Mouse (Mus musculus) forebrain, embryonic 13.5 days (tissue): ENCODE results near the gene Btbd35f19. TPM values are rescaled to one million over a fixed set of nuclear protein-coding genes. Genes with fewer than 3 reads are reported as not detected.
"Not testable (repeated sequence)": the region's sequence is repeated elsewhere in the genome, so short reads cannot be mapped to it uniquely, and the experiment has no call there.

ENCODE experiments used
- ATAC-seq: fragments of 200-750 bp; cut with Nextera tagmentation; 2 replicates; pipeline ENCODE4 v1.8.0; 2017
- H3K27ac ChIP-seq: fragments of 300-500 bp; sonication (generic); 2 replicates; pipeline ENCODE4 v1.5.1; 2015; ENCODE audit warnings: inconsistent platforms, mild to moderate bottlenecking, moderate library complexity
- H3K27me3 ChIP-seq: fragments of 300-500 bp; sonication (generic); 2 replicates; pipeline ENCODE4 v1.6.1; 2015; ENCODE audit warnings: mild to moderate bottlenecking, inconsistent platforms
- H3K36me3 ChIP-seq: fragments of 300-500 bp; sonication (generic); 2 replicates; pipeline ENCODE4 v1.6.1; 2015; ENCODE audit warnings: mild to moderate bottlenecking, inconsistent platforms; ENCODE audit not compliant: poor library complexity, severe bottlenecking
- H3K4me1 ChIP-seq: fragments of 300-500 bp; sonication (generic); 2 replicates; pipeline ENCODE4 v1.6.1; 2015; ENCODE audit warnings: inconsistent platforms
- H3K4me2 ChIP-seq: fragments of 300-500 bp; sonication (generic); 2 replicates; pipeline ENCODE4 v1.6.1; 2015; ENCODE audit warnings: inconsistent platforms, mild to moderate bottlenecking, moderate library complexity
- H3K4me3 ChIP-seq: fragments of 300-500 bp; sonication (generic); 2 replicates; pipeline ENCODE4 v1.5.1; 2015; ENCODE audit warnings: mild to moderate bottlenecking, inconsistent platforms
- H3K9ac ChIP-seq: fragments of 300-500 bp; sonication (generic); 2 replicates; pipeline ENCODE4 v1.6.1; 2015; ENCODE audit warnings: mild to moderate bottlenecking, inconsistent platforms
- H3K9me3 ChIP-seq: fragments of 300-500 bp; sonication (generic); replicated peaks from 2 replicates; pipeline ENCODE4 v1.6.1; 2016; ENCODE audit warnings: inconsistent platforms
- WGBS: fragments of 180-500 bp; shearing (Covaris S2); methylation state at CpG from one replicate; pipeline ENCODE4 v1.1.7; 2015; 5-methylcytosine and 5-hydroxymethylcytosine counted together
- polyA plus RNA-seq: library from polyadenylated mRNA; unstranded; fragments of >200 nt; fragmentation: Nextera tagmentation; extraction: Ambion mirVana; gene quantifications from 2 replicates; pipeline ENCODE4 v1.2.1, GENCODE M21; 2015

Btbd35f19 gene
- not detected in 2 replicates for polyA plus RNA-seq

- not testable (repeated sequence) for ATAC-seq
- WGBS: no CpG with 5 or more reads among the region's 4 CpGs
These were observed at the start of gene Btbd35f19 for GRCm38 (mm10) chrX:31383818-31384217. TSS of gene Btbd35f19 (minus strand) at chrX:31383918.

GRCm38 (mm10) chrX:31341924-31342323, 41.8 kb downstream of the Btbd35f19 start:
- WGBS: 89% methylated on average over 2 of the region's 4 CpGs
- not testable (repeated sequence) for H3K27me3 ChIP-seq, H3K4me1 ChIP-seq, ATAC-seq, H3K9ac ChIP-seq, H3K27ac ChIP-seq, H3K4me3 ChIP-seq, H3K4me2 ChIP-seq, H3K36me3 ChIP-seq, H3K9me3 ChIP-seq

More at GRCm38 (mm10) chrX:31383818-31384217, at the start of gene Btbd35f19:
- H3K27me3 ChIP-seq, H3K9ac ChIP-seq, H3K4me2 ChIP-seq, H3K36me3 ChIP-seq, H3K9me3 ChIP-seq, H3K4me1 ChIP-seq, H3K27ac ChIP-seq, H3K4me3 ChIP-seq: not testable (repeated sequence)

- H3K27me3 ChIP-seq, H3K4me1 ChIP-seq, H3K9me3 ChIP-seq, H3K4me3 ChIP-seq, H3K9ac ChIP-seq, ATAC-seq, H3K27ac ChIP-seq, H3K36me3 ChIP-seq, H3K4me2 ChIP-seq: not testable (repeated sequence)
- no CpG with 5 or more reads among the region's 4 CpGs for WGBS
These were observed 47.6 kb downstream of the Btbd35f19 start, which contains the start of gene Btbd35f26 for GRCm38 (mm10) chrX:31336154-31336553. TSS of gene Btbd35f26 (plus strand) at chrX:31336454.

Other genes starting within 250 kb of the Btbd35f19 start
- not detected in 2 replicates for gene Spin2f, start 130.0 kb downstream of the Btbd35f19 start, polyA plus RNA-seq
- not detected in 2 replicates for gene Btbd35f26, start 47.5 kb downstream of the Btbd35f19 start, polyA plus RNA-seq
- not detected in 2 replicates for gene Gm21883, start 190.4 kb upstream of the Btbd35f19 start, polyA plus RNA-seq
- gene Spin2e, start 235.0 kb upstream of the Btbd35f19 start, polyA plus RNA-seq: not detected in 2 replicates